Mouse (Mus musculus): ENCODE results near the gene Grhl3.

Gene Grhl3

GRCm38 (mm10) chr4:135575365-135576140 lies 2.1 kb upstream of the Grhl3 start:
- in situ Hi-C loops (cut with MboI; ENCODE audit: unreplicated experiment in 2 of 2) = no loop called here

- in situ Hi-C loops (cut with MboI; ENCODE audit: unreplicated experiment in 2 of 2) = no loop called here
These were observed 1.2 kb downstream of the Grhl3 start for GRCm38 (mm10) chr4:135572276-135572675.

- in situ Hi-C loops (cut with MboI; ENCODE audit: unreplicated experiment in 2 of 2) = no loop called here
These were observed 2.3 kb downstream of the Grhl3 start for GRCm38 (mm10) chr4:135571037-135571550.

- in situ Hi-C loops (cut with MboI; ENCODE audit: unreplicated experiment in 2 of 2) = no loop called here
These were observed 3.0 kb downstream of the Grhl3 start for GRCm38 (mm10) chr4:135570152-135571036.

GRCm38 (mm10) chr4:135569201-135569600 lies 4.2 kb downstream of the Grhl3 start:
- in situ Hi-C loops (cut with MboI; ENCODE audit: unreplicated experiment in 2 of 2) = no loop called here

GRCm38 (mm10) chr4:135567484-135567883 lies 5.9 kb downstream of the Grhl3 start:
- in situ Hi-C loops (cut with MboI; ENCODE audit: unreplicated experiment in 2 of 2) = no loop called here

DNA sequence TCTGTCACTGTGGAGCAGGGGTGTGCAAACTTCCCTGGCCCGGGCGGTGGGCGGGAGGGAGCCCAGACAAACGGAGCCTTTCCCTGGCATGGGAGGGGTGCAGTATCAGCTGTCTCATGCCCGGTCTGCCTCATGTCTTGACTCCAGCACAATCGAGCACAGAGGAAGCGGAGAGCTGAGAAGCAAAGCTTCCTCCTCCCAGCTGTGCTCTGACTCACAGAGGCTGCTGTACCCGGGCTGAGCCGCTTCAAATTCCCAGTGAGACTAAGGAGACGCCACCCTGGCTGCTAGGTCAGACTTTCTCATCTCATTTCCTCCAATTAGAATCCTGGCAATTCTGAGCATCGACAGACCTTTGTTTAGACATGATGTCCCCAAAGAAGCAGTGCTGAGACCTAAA lies 6.4 kb downstream of the Grhl3 start:
- in situ Hi-C loops (cut with MboI; ENCODE audit: unreplicated experiment in 2 of 2) = no loop called here

- in situ Hi-C loops (cut with MboI; ENCODE audit: unreplicated experiment in 2 of 2) = no loop called here
These were observed 8.0 kb downstream of the Grhl3 start for GRCm38 (mm10) chr4:135565400-135565799.

GRCm38 (mm10) chr4:135563794-135564193 lies 9.6 kb downstream of the Grhl3 start:
- in situ Hi-C loops (cut with MboI; ENCODE audit: unreplicated experiment in 2 of 2) = no loop called here

GRCm38 (mm10) chr4:135549323-135549722 lies 24.1 kb downstream of the Grhl3 start:
- in situ Hi-C loops (cut with MboI; ENCODE audit: unreplicated experiment in 2 of 2) = no loop called here

GRCm38 (mm10) chr4:135548521-135549077 lies 24.8 kb downstream of the Grhl3 start:
- in situ Hi-C loops (cut with MboI; ENCODE audit: unreplicated experiment in 2 of 2) = no loop called here

GRCm38 (mm10) chr4:135548108-135548507 lies 25.3 kb downstream of the Grhl3 start:
- in situ Hi-C loops (cut with MboI; ENCODE audit: unreplicated experiment in 2 of 2) = no loop called here

GRCm38 (mm10) chr4:135547551-135547950 lies 25.9 kb downstream of the Grhl3 start:
- in situ Hi-C loops (cut with MboI; ENCODE audit: unreplicated experiment in 2 of 2) = no loop called here

DNA sequence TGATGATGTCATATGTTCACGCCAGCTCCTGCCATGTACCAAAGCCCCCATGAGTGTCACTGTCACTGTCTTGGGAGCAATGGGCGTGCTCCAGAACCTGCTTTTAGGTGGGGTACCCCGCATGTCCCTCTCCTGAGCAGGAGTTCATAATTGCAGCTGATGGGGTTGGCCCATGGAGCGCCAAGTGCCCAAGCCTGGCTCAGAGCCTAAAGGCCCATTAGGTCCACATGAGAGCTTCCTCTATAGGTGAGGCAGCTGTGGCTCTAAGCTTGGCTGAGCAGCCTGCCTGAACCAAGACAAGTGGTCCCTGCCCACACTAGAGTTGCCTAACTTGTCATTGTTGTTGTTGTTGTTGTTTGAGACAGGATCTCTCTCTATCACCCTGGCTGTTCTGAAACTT lies 26.6 kb downstream of the Grhl3 start:
- in situ Hi-C loops (cut with MboI; ENCODE audit: unreplicated experiment in 2 of 2) = no loop called here

DNA sequence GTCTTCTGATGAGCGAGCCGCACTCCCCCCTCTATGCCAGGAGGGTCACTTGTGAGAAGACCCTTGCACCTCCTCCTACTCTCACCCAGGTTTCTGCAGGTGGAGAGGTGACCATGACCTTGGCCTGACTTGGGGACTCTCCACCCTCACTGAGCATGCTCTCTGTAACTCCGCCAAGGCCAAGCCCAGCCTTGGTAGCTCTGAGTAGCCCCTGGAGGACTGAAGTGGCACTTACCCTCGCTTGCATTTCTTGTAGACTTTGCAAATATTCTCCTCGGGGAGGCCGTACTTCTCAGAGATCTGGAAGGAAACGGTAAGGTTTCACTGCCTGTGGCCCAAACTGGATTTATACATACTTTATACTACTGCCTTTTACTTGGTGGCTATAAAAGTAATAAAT lies 27.4 kb downstream of the Grhl3 start:
- in situ Hi-C loops (cut with MboI; ENCODE audit: unreplicated experiment in 2 of 2) = no loop called here

GRCm38 (mm10) chr4:135545080-135545511 lies 28.3 kb downstream of the Grhl3 start:
- in situ Hi-C loops (cut with MboI; ENCODE audit: unreplicated experiment in 2 of 2) = no loop called here

DNA sequence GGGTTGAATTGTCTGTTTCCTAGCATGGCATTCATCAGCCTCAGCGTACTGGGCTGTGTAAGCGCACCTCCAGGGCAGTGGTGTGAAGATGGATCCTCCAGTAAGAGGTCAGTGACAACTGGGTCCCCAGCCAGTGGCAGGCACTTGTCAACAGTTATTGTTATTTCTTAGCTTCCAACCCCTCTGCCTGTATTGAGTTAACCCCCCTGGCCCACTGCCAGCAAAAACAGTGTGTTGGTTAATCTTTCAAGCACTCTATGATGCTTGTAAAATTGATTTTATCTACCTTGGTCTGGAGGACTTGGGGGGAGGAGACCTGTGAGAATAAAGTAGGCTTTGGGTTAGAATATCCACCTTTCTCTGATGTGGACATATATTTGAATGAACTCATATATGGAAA lies 29.1 kb downstream of the Grhl3 start:
- in situ Hi-C loops (cut with MboI; ENCODE audit: unreplicated experiment in 2 of 2) = no loop called here

DNA sequence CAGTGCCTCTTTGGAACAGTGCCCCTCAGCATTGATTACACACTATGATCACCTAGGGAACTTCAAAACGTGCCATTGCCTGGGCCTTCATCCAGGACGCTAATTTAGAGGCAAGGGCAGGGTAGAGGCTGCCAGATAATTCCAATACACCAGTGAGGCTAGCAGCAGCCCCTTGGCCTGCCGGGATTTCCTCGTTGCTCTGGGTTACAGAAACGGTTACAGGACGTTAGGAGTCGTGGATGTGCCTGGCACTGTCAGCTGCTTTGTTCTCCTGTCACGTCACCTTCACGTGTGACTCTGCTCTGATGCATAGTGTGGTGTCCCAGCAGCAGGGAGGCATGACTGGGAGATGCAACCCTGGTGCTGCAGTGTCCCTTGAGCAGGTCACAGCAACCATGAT lies 33.4 kb downstream of the Grhl3 start:
- in situ Hi-C loops (cut with MboI; ENCODE audit: unreplicated experiment in 2 of 2) = no loop called here

- in situ Hi-C loops (cut with MboI; ENCODE audit: unreplicated experiment in 2 of 2) = no loop called here
These were observed 34.4 kb downstream of the Grhl3 start for GRCm38 (mm10) chr4:135539056-135539455.

DNA sequence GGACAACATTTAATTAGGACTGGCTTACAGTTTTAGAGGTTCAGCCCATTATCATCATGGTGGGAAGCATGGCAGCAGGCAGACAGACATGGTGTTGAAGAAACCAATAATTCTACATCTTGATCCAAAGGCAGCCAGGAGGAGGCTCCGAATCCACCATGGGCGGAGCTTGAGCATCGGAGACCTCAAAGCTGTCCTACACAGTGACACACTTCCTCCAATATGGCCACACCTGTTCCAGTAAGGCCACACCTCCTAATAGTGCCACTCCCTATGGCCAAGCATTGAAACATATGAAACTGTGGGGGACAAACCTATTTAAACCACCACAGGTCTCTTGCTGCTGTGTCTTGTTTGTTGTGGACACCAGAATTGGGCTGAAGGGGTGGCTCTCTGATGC lies 38.4 kb downstream of the Grhl3 start:
- in situ Hi-C loops (cut with MboI; ENCODE audit: unreplicated experiment in 2 of 2) = no loop called here

DNA sequence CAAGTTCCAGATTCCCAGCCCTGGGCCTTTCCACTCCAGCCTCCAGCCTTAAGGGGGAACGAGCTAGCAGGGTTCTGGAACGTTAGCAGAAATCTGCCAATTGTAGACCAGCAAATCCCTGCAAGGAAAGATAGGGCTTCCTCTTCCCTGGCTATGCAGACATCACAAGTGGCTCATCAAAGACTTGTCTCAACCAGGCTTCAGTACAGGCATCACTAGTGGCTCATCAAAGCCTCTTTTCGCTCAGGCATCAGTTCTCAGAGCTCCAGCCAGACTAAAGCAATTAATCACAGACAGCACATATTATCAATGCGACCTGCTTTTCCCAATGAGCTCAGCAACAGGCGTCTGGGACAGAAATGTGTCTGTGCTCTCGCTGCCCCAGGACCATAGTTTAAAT lies 40.4 kb downstream of the Grhl3 start:
- in situ Hi-C loops (cut with MboI; ENCODE audit: unreplicated experiment in 2 of 2) = no loop called here
